Comparison of ENCODE assay signal across 8 mouse cellular contexts in genomic region chr2:150362113-150362877, GRCm38 (mm10). TPM values are rescaled to one million over a fixed set of nuclear protein-coding genes. Genes with fewer than 3 reads are reported as not detected.
DNase-seq lines count a peak whose midpoint lies in the region; ATAC-seq and TF ChIP-seq lines count a peak whose summit lies in the region.
"Not testable (repeated sequence)": the region's sequence is repeated elsewhere in the genome, so short reads cannot be mapped to it uniquely, and the experiment has no call there.

Gene 3300002I08Rik (minus strand): TSS chr2:150362765.

- not testable (repeated sequence) for H3K4me1 ChIP-seq in CH12.LX (ENCODE audit: control insufficient read depth in 1 of 2, insufficient read depth in 2 of 2); forebrain, embryonic 13.5 days; heart, postnatal 0 days (ENCODE audit: control insufficient read depth, insufficient read depth); liver, embryonic 14.5 days (replicated peaks; ENCODE audit: control insufficient read depth in 2 of 2, insufficient read depth in 2 of 2, low read length in 1 of 2); stomach, embryonic 15.5 days

- peak; percentile 81 for DNase-seq in CH12.LX (ENCODE audit: extremely low read depth)
- peak; percentile 63 for DNase-seq in c-Kit-positive CD71-positive TER-119-positive erythroid progenitor cells, embryonic 14.5 days (ENCODE audit: low spot score)
- peak; percentile 85 for DNase-seq in heart, postnatal 0 days (ENCODE audit: low spot score)
- peak; percentile 93 to 94 for DNase-seq in kidney, postnatal 36 days
- DNase-seq in liver, embryonic 14.5 days (ENCODE audit: low read depth in 3 of 3, low spot score in 3 of 3), result peak; percentile 48 to 56 (median 55)
- DNase-seq in neural tube, embryonic 10.5 days (ENCODE audit: extremely low spot score, low spot score), result peak; percentile 81

- not testable (repeated sequence) for TF ChIP-seq RAD21 in CH12.LX (IDR thresholded peaks at IDR 0.05; ENCODE audit: low read depth, low read length)

- H3K4me2 ChIP-seq in CH12.LX (ENCODE audit: insufficient read depth, low read depth, poor library complexity, severe bottlenecking), result peak within 1 kb of the TSS; percentile 62; the same call in 1 of the 2 replicates
- H3K4me2 ChIP-seq in forebrain, embryonic 13.5 days, result peak within 1 kb of the TSS; percentile 57
- peak within 1 kb of the TSS; percentile 51 for H3K4me2 ChIP-seq in heart, postnatal 0 days (ENCODE audit: low read depth, low read length)
- peak within 1 kb of the TSS; percentile 60 for H3K4me2 ChIP-seq in liver, embryonic 14.5 days (ENCODE audit: low read depth)
- H3K4me2 ChIP-seq in stomach, embryonic 15.5 days, result peak within 1 kb of the TSS; percentile 60

- not testable (repeated sequence) for TF ChIP-seq EP300 in CH12.LX (IDR thresholded peaks at IDR 0.05; ENCODE audit: low read length); heart, postnatal 0 days (IDR thresholded peaks at IDR 0.05; ENCODE audit: low read depth); liver, embryonic 14.5 days (IDR thresholded peaks at IDR 0.05; ENCODE audit: low read depth)

- peak; percentile 60 for TF ChIP-seq POLR2A in CH12.LX (IDR thresholded peaks at IDR 0.05; ENCODE audit: low read depth, low read length)

- in situ Hi-C loops in CH12.LX (cut with MboI; ENCODE audit: low pct_ligation_motif_present, low pct_unique_long_range_greater_than_20kb, low sequenced_read_pairs), result not testable (repeated sequence)

- peak; percentile 99 for ATAC-seq in forebrain, embryonic 13.5 days
- ATAC-seq in heart, postnatal 0 days (ENCODE audit: insufficient read depth, low read depth), result peak; percentile 95
- ATAC-seq in liver, embryonic 14.5 days (ENCODE audit: insufficient read depth), result peak; percentile 95
- ATAC-seq in stomach, embryonic 15.5 days (ENCODE audit: insufficient read depth, low FRiP score, low read depth), result peak; percentile 98

- not testable (repeated sequence) for H3K9me3 ChIP-seq in CH12.LX (replicated peaks; ENCODE audit: low read length); forebrain, embryonic 13.5 days (replicated peaks); heart, postnatal 0 days (replicated peaks; ENCODE audit: control insufficient read depth, low read length); liver, embryonic 14.5 days (ENCODE audit: control insufficient read depth, low read length); stomach, embryonic 15.5 days

- H3K36me3 ChIP-seq in CH12.LX (replicated peaks in 1 of 2; ENCODE audit: control insufficient read depth in 1 of 2, insufficient read depth in 1 of 2, low read length in 1 of 2); forebrain, embryonic 13.5 days (ENCODE audit: poor library complexity, severe bottlenecking); heart, postnatal 0 days (replicated peaks; ENCODE audit: control insufficient read depth, insufficient read depth, low read length); liver, embryonic 14.5 days (replicated peaks; ENCODE audit: control insufficient read depth, insufficient read depth, low read depth); stomach, embryonic 15.5 days: not testable (repeated sequence)

- not testable (repeated sequence) for H3K27me3 ChIP-seq in CH12.LX (replicated peaks); forebrain, embryonic 13.5 days; heart, postnatal 0 days (ENCODE audit: control insufficient read depth, insufficient read depth, low read length); liver, embryonic 14.5 days (ENCODE audit: control insufficient read depth, insufficient read depth, low read length); stomach, embryonic 15.5 days (replicated peaks)

- TF ChIP-seq CTCF in CH12.LX (conservative IDR thresholded peaks at IDR 0.05 in 1 of 2, IDR thresholded peaks at IDR 0.05 in 1 of 2; ENCODE audit: low read depth in 2 of 2, low read length in 2 of 2); heart, postnatal 0 days (IDR thresholded peaks at IDR 0.05; ENCODE audit: low read depth); liver, embryonic 14.5 days (IDR thresholded peaks at IDR 0.05; ENCODE audit: low read depth): not testable (repeated sequence)

- dilution Hi-C loops in CH12.LX (cut with MboI; ENCODE audit: extremely low pct_ligation_motif_present, extremely low pct_unique_long_range_greater_than_20kb, low sequenced_read_pairs), result not testable (repeated sequence)

- WGBS in forebrain, embryonic 13.5 days, result 7% methylated on average over 17 of the region's 17 CpGs
- WGBS in heart, postnatal 0 days, result 2% methylated on average over 15 of the region's 17 CpGs
- WGBS in liver, embryonic 14.5 days (ENCODE audit: insufficient replicate concordance), result 3% methylated on average over 15 of the region's 17 CpGs
- WGBS in stomach, embryonic 15.5 days, result 4% methylated on average over 17 of the region's 17 CpGs

- H3K4me3 ChIP-seq in CH12.LX (replicated peaks in 1 of 3; ENCODE audit: low read depth in 2 of 3, low read length in 2 of 3, poor library complexity in 1 of 3), result peak within 1 kb of the TSS; percentile 62 to 85 (median 81)
- peak within 1 kb of the TSS; percentile 63 for H3K4me3 ChIP-seq in forebrain, embryonic 13.5 days
- H3K4me3 ChIP-seq in heart, postnatal 0 days (ENCODE audit: low read depth, low read length), result peak within 1 kb of the TSS; percentile 60
- H3K4me3 ChIP-seq in liver, embryonic 14.5 days (ENCODE audit: insufficient read depth in 1 of 2, low read depth in 2 of 2, low read length in 2 of 2), result peak within 1 kb of the TSS; percentile 59
- peak within 1 kb of the TSS; percentile 59 for H3K4me3 ChIP-seq in stomach, embryonic 15.5 days (replicated peaks)

- H3K79me2 ChIP-seq in CH12.LX (replicated peaks; ENCODE audit: control insufficient read depth, extremely low read depth, insufficient read depth, poor library complexity, severe bottlenecking), result not testable (repeated sequence)

- H3K27ac ChIP-seq in CH12.LX (ENCODE audit: insufficient read depth, low read depth); liver, embryonic 14.5 days: not testable (repeated sequence)
- H3K27ac ChIP-seq in forebrain, embryonic 13.5 days, result peak within 1 kb of the TSS; percentile 85
- H3K27ac ChIP-seq in heart, postnatal 0 days (ENCODE audit: low read depth), result peak within 1 kb of the TSS; percentile 61
- H3K27ac ChIP-seq in stomach, embryonic 15.5 days, result peak within 1 kb of the TSS; percentile 83

- H3K9ac ChIP-seq in CH12.LX (ENCODE audit: insufficient read depth, low read depth), result peak within 1 kb of the TSS; percentile 83
- H3K9ac ChIP-seq in forebrain, embryonic 13.5 days, result peak within 1 kb of the TSS; percentile 80
- peak within 1 kb of the TSS; percentile 53 for H3K9ac ChIP-seq in heart, postnatal 0 days (replicated peaks; ENCODE audit: low read depth, low read length)
- peak within 1 kb of the TSS; percentile 59; the same call in 1 of the 2 replicates for H3K9ac ChIP-seq in liver, embryonic 14.5 days (replicated peaks)
- peak within 1 kb of the TSS; percentile 53 for H3K9ac ChIP-seq in stomach, embryonic 15.5 days

TF ChIP-seq in CH12.LX, 34 proteins besides CTCF, POLR2A, EP300 and RAD21:
- 0 out of 2 replicates have a peak, but pooled peaks have one; percentile 52 for TF ChIP-seq CHD2 (IDR thresholded peaks at IDR 0.05; ENCODE audit: low read length)
- TF ChIP-seq HCFC1 (IDR thresholded peaks at IDR 0.05; ENCODE audit: low read depth, low read length), result peak; percentile 63
- TF ChIP-seq TBP (conservative IDR thresholded peaks at IDR 0.05; ENCODE audit: low read depth, low read length), result peak; percentile 77
- TF ChIP-seq NELFE (IDR thresholded peaks at IDR 0.05; ENCODE audit: low read depth, low read length), result peak; percentile 50; the same call in 1 of the 2 replicates
- peak; percentile 36; the same call in 1 of the 2 replicates for TF ChIP-seq ZMIZ1 (IDR thresholded peaks at IDR 0.05; ENCODE audit: low read depth, low read length)
- peak; percentile 6; the same call in 1 of the 2 replicates for TF ChIP-seq IRF4 (IDR thresholded peaks at IDR 0.05; ENCODE audit: low read depth, low read length)
- 0 out of 2 replicates have a peak, but pooled peaks have one; percentile 61 for TF ChIP-seq TCF12 (IDR thresholded peaks at IDR 0.05; ENCODE audit: low read depth, low read length)
- TF ChIP-seq ELF1 (IDR thresholded peaks at IDR 0.05; ENCODE audit: low read depth, low read length), result peak; percentile 74

RNA-seq across cellular contexts. Expression of gene 3300002I08Rik, which starts in this region (rescaled TPM):
- 4.7 TPM in 2 replicates for total RNA-seq in CH12.LX (2012; rRNA removed)
- 3.2 and 4.5 TPM in 2 replicates for total RNA-seq in CH12.LX (2014; rRNA removed)
- 1.1 and 1.6 TPM in 2 replicates for polyA plus RNA-seq in CH12.LX (2012; ENCODE audit: insufficient read length, low read depth)
- polyA plus RNA-seq in forebrain, embryonic 13.5 days (2015; fragmentation: Nextera tagmentation; extraction: Ambion mirVana), result 13.3 and 14.9 TPM in 2 replicates
- total RNA-seq in heart, postnatal 0 days (2014; rRNA removed; ENCODE audit: low replicate concordance), result 10.7 TPM in 1 of 2 replicates, not detected in the other
- 2.9 and 3.6 TPM in 2 replicates for polyA plus RNA-seq in heart, postnatal 0 days (2015; fragmentation: Nextera tagmentation; extraction: Ambion mirVana)
- 0.25 and 0.40 TPM in 2 replicates for polyA plus RNA-seq in liver, embryonic 14.5 days (2012; rRNA removed)
- 0.74 and 1.6 TPM in 2 replicates for polyA plus RNA-seq in liver, embryonic 14.5 days (2014; fragmentation: Nextera tagmentation; extraction: Ambion mirVana)
- 6.5 and 7.0 TPM in 2 replicates for polyA plus RNA-seq in stomach, embryonic 15.5 days (2015; fragmentation: Nextera tagmentation; extraction: Ambion mirVana)
